Mouse (Mus musculus) liver, embryonic 12.5 days (tissue): ENCODE data around the gene Zfp609. TPM values are rescaled to one million over a fixed set of nuclear protein-coding genes. Genes with fewer than 3 reads are reported as not detected.

Source experiments
- ATAC-seq: fragments of 200-750 bp; cut with Nextera tagmentation; 2 replicates; pipeline ENCODE4 v1.8.0; 2017; ENCODE audit warnings: moderate number of reproducible peaks, mild to moderate bottlenecking, moderate library complexity
- H3K27ac ChIP-seq: fragments of 300-500 bp; sonication (generic); 2 replicates; pipeline ENCODE4 v1.5.1; 2016; ENCODE audit warnings: mild to moderate bottlenecking
- H3K27me3 ChIP-seq: fragments of 300-500 bp; sonication (generic); replicated peaks from 2 replicates; pipeline ENCODE4 v1.6.1; 2016; ENCODE audit warnings: mild to moderate bottlenecking, moderate library complexity
- H3K36me3 ChIP-seq: fragments of 300-500 bp; sonication (generic); 2 replicates; pipeline ENCODE4 v1.6.1; 2016; ENCODE audit warnings: mild to moderate bottlenecking, moderate library complexity
- H3K4me1 ChIP-seq: fragments of 300-500 bp; sonication (generic); 2 replicates; pipeline ENCODE4 v1.6.1; 2016
- H3K4me2 ChIP-seq: fragments of 300-500 bp; sonication (generic); 2 replicates; pipeline ENCODE4 v1.6.1; 2016; ENCODE audit warnings: mild to moderate bottlenecking, moderate library complexity
- H3K4me3 ChIP-seq: fragments of 300-500 bp; sonication (generic); 2 replicates; pipeline ENCODE4 v1.5.1; 2016; ENCODE audit warnings: mild to moderate bottlenecking, moderate library complexity
- H3K9ac ChIP-seq: fragments of 300-500 bp; sonication (generic); 2 replicates; pipeline ENCODE4 v1.6.1; 2016; ENCODE audit warnings: mild to moderate bottlenecking, moderate library complexity
- H3K9me3 ChIP-seq: fragments of 300-500 bp; sonication (generic); replicated peaks from 2 replicates; pipeline ENCODE4 v1.6.1; 2016; ENCODE audit warnings: mild to moderate bottlenecking, moderate library complexity
- WGBS: fragments of 180-500 bp; shearing (Covaris S2); methylation state at CpG from one replicate; pipeline ENCODE4 v1.1.7; 2016; ENCODE audit not compliant: insufficient replicate concordance; 5-methylcytosine and 5-hydroxymethylcytosine counted together
- polyA plus RNA-seq: library from polyadenylated mRNA; unstranded; fragments of >200 nt; fragmentation: Nextera tagmentation; extraction: Ambion mirVana; gene quantifications from 2 replicates; pipeline ENCODE4 v1.2.1, GENCODE M21; 2016

The Zfp609 gene
- polyA plus RNA-seq, 1 experiment from 2014 or later = 3.8 TPM

DNA sequence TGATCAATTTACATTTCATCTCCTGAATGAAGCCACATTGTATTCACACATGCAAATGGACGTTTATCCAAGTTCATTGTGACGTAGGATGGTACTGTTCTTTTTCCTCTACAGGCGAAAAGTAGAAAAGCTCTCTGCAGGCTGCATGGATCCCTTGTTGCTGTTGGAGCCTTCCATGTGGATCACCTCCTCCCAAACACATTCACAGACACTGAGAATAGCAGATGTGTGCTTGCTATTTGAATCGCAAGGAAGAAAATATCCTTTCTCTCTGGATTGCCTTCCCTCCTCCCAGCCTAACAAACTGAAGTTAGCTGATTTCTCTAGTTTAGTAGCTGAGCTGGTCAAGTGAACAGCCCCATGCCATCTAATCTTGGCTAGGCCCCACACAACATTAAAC, 2.9 kb upstream of the Zfp609 start:
- H3K27ac ChIP-seq = no peak overlapping the region
- H3K4me2 ChIP-seq = no peak overlapping the region
- peaks cover 42% of the 10 kb centered on the region for H3K4me1 ChIP-seq
- no peaks in the 10 kb centered on the region for H3K9me3 ChIP-seq
- H3K9ac ChIP-seq = no peak overlapping the region
- ATAC-seq = no peak
- H3K36me3 ChIP-seq = 0 out of 2 replicates have a peak, but pooled peaks cover 3% of the 10 kb centered on the region
- no peaks in the 10 kb centered on the region for H3K27me3 ChIP-seq
- WGBS = 70% methylated on average over 4 of the region's 4 CpGs
- no peak overlapping the region for H3K4me3 ChIP-seq

DNA sequence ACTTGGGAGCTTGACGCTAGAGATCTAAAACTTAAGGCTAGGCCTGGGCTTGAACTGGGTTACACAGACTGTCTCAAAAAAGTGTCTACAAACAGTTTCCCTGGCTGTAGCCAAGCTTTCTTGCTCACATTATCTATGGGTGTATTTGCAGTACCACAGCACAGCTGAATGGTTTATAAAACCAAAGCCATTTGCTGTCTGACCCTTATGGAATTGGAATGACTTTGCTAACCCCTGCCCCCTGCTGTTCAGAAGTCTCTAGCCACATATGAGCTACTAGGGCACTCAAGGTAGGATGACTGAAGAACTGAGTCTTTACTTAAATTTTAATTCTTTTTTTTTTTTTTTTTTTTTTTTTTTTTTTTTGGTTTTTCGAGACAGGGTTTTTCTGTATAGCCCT, 2.0 kb upstream of the Zfp609 start:
- peaks cover 49% of the 10 kb centered on the region for H3K4me1 ChIP-seq
- no peaks in the 10 kb centered on the region for H3K9me3 ChIP-seq
- WGBS = 96% methylated on average over 1 of the region's 2 CpGs
- no peak overlapping the region for H3K27ac ChIP-seq
- no peak overlapping the region for H3K4me2 ChIP-seq
- ATAC-seq = no peak
- H3K36me3 ChIP-seq = no peaks in the 10 kb centered on the region
- H3K27me3 ChIP-seq = no peaks in the 10 kb centered on the region
- no peak overlapping the region for H3K4me3 ChIP-seq
- H3K9ac ChIP-seq = no peak overlapping the region

DNA sequence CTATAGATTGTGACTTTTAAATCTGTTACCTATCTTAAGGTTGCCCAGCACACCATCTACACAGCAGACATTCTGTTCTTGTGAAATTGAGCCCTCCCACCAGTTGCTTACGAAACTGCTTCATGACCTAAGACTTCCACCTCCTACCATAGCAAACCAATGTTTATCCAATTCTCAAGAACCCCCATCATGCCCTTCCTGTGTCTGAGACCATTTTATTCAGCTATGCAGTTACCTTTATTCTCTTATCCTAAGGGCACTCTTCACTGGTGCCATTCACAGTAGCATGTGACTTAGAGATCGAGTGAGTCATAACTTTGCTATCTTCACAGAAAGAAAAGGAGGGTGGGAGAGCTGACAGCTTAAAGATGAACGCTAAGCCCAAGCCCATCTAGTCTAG, 1.1 kb upstream of the Zfp609 start:
- H3K4me1 ChIP-seq = peaks cover 53% of the 10 kb centered on the region
- H3K4me2 ChIP-seq = peak overlapping the region; percentile 92
- ATAC-seq = no peak
- H3K27me3 ChIP-seq = no peaks in the 10 kb centered on the region
- H3K9ac ChIP-seq = peak overlapping the region; percentile 93
- WGBS = 12% methylated on average over 3 of the region's 3 CpGs
- no peaks in the 10 kb centered on the region for H3K36me3 ChIP-seq
- no peaks in the 10 kb centered on the region for H3K9me3 ChIP-seq
- H3K27ac ChIP-seq = no peak overlapping the region
- peak overlapping the region; percentile 87 for H3K4me3 ChIP-seq

DNA sequence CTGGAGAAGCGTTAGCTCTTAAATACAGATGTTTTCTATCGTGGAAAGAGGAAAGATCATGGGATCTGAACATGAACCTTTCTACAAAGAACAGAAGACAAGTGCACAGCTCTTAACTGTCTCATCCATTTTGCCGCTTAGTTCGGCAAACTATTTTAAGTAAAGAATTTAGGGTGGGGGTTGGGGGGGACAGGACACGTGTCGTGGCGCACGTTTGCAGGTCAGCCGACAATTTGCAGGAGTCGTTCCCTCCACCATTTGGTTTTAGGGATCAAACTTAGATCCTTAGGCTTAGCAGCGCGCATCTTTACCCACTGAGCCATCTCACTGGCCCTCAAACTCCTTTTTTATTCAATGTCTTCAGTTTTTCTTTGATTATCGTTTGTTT, 646 bp upstream of the Zfp609 start:
- Histone ChIP-seq H3K4me2 (peak overlapping the region; percentile 92), H3K9me3 (no peaks in the 10 kb centered on the region)
- ATAC-seq = 0 out of 2 replicates have a peak, but pooled peaks have one; percentile 0

DNA sequence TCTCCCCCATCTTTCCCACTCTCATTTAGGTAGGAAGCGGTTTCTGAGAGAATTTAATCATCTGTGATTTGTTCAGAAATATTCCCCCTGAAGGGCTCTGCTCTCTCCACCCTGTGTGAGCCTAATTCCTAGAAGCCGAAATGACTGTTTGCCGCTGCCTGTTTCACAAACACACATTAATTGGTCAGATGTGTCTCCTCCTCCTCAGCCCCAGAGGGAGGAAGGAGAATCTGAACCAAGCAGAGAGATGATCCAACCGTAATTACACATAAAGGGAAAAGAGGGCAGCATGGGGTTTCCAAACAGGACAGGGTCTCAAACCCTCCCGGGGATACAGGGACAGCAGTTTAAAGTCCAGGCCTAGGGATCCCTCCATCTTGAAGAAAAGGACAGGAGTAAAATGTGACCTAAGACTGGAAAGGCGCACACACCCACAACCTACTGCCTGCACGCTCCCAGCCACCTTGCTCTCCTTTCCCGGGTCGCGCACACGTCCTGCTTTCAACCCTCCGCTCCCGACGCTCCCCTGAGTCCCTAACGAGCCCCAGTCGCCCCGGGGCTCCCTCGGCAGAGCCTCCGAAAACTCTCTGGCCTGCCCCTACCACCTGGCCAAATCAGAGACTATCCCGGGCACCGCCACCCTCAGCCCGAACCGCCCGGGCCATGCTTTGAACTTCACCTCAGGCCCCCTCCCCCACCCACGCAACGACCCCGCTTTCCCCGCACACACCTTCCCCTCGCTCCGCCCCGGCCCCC, 598 bp downstream of the Zfp609 start:
- H3K9me3 ChIP-seq = no peaks in the 10 kb centered on the region
- peak overlapping the region; percentile 87 for H3K4me3 ChIP-seq
- under 1% methylated on average over 30 of the region's 31 CpGs for WGBS
- peak; percentile 58 for ATAC-seq
- no peaks in the 10 kb centered on the region for H3K27me3 ChIP-seq
- H3K36me3 ChIP-seq = no peaks in the 10 kb centered on the region
- H3K27ac ChIP-seq = peak overlapping the region; percentile 95
- H3K9ac ChIP-seq = peak overlapping the region; percentile 93
- peak overlapping the region; percentile 92 for H3K4me2 ChIP-seq
- peaks cover 66% of the 10 kb centered on the region for H3K4me1 ChIP-seq

More for the DNA sequence above, 646 bp upstream of the Zfp609 start:
- Histone ChIP-seq H3K4me3 (peak overlapping the region; percentile 87), H3K4me1 (peaks cover 56% of the 10 kb centered on the region), H3K27me3 (no peaks in the 10 kb centered on the region), H3K36me3 (no peaks in the 10 kb centered on the region), H3K9ac (peak overlapping the region; percentile 93), H3K27ac (peak overlapping the region; percentile 95)
- WGBS = 2% methylated on average over 13 of the region's 13 CpGs

DNA sequence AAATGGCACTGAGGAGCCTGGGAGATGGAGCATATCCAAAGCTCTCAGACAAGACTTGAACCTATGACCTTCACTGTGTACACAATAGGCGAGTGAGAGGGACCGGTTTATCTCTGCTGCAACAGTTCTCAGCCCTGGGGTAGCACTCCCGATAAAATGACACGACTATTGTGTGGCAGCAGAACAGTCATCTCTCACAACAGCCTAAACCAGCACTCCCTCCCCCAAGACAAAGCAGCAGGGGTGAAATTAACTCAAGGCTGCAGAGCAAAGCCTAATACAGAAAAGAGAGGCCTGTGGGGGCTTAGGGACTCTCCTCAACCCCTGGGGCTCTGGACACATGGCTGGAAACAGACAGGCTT, 1.2 kb downstream of the Zfp609 start:
- Histone ChIP-seq H3K36me3 (no peaks in the 10 kb centered on the region), H3K4me1 (peaks cover 70% of the 10 kb centered on the region), H3K27me3 (no peaks in the 10 kb centered on the region), H3K9me3 (no peaks in the 10 kb centered on the region), H3K27ac (peak overlapping the region; percentile 95), H3K4me2 (peak overlapping the region; percentile 92), H3K4me3 (peak overlapping the region; percentile 87), H3K9ac (peak overlapping the region; percentile 93)
- WGBS = 2% methylated on average over 4 of the region's 4 CpGs
- peak; percentile 45; the same call in 1 of the 2 replicates for ATAC-seq

DNA sequence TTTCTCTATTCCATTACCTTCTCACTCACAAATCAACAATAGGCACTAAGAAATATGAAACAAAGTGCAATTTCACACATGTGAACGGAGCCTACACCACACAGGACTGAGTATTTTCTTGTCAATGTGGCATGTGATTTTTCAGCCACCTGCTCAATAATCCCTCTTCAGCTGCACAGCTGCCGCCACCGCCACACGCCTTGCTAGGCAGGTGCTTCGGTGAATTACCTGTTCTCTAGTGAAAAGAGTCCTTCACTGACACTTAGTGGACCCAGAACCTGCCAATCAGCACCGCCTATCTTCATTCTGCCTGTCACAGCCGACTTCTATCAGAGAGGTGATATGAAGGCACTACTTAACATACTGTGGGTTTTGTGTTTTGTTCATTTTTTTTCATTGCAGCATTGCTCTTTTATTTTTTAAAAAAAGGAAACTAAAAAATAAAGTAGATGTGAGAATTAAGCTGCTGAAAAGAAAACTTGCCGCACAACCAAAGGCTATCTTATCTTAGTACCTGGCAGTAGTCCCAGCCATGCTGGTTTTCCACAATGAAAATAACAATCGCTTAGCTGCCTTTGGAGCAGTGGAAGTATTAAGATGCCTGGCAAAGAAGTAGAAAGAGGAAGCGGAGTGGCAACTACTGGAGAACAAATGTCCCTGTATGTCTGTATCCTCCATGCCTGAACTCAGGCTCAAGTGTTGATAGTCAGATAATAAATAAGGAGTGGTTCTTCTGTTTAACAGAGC, 3.5 kb downstream of the Zfp609 start:
- H3K9me3 ChIP-seq = no peaks in the 10 kb centered on the region
- H3K4me3 ChIP-seq = no peak overlapping the region
- 57% methylated on average over 10 of the region's 10 CpGs for WGBS
- peaks cover 63% of the 10 kb centered on the region for H3K4me1 ChIP-seq
- no peaks in the 10 kb centered on the region for H3K36me3 ChIP-seq
- H3K4me2 ChIP-seq = peak overlapping the region; percentile 50
- no peak for ATAC-seq
- no peaks in the 10 kb centered on the region for H3K27me3 ChIP-seq
- peak overlapping the region; percentile 43; the same call in 1 of the 2 replicates for H3K9ac ChIP-seq
- H3K27ac ChIP-seq = peak overlapping the region; percentile 67

DNA sequence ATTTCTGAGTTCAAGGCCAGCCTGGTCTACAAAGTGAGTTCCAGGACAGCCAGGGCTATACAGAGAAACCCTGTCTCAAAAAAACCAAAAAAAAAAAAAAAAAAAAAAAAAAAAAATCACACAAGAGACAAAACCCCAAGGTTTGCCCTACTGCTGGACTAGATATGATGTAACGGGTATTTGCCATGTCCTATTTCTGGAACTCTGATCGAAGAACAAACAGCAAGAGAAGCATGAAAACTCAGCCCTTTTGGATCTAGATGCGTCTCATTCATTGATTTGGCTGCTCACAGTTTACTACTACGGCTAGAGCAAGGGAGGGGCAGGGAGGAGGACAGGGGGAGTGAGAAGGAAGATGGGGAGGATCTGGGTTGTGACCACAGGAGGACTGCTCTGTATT, 5.4 kb downstream of the Zfp609 start:
- H3K4me1 ChIP-seq = peaks cover 60% of the 10 kb centered on the region
- H3K4me2 ChIP-seq = no peak overlapping the region
- H3K36me3 ChIP-seq = peaks cover 2% of the 10 kb centered on the region; the same call in 1 of the 2 replicates
- no peak overlapping the region for H3K27ac ChIP-seq
- no peaks in the 10 kb centered on the region for H3K9me3 ChIP-seq
- no peak for ATAC-seq
- no peak overlapping the region for H3K9ac ChIP-seq
- 61% methylated on average over 4 of the region's 4 CpGs for WGBS
- H3K4me3 ChIP-seq = no peak overlapping the region
- no peaks in the 10 kb centered on the region for H3K27me3 ChIP-seq

DNA sequence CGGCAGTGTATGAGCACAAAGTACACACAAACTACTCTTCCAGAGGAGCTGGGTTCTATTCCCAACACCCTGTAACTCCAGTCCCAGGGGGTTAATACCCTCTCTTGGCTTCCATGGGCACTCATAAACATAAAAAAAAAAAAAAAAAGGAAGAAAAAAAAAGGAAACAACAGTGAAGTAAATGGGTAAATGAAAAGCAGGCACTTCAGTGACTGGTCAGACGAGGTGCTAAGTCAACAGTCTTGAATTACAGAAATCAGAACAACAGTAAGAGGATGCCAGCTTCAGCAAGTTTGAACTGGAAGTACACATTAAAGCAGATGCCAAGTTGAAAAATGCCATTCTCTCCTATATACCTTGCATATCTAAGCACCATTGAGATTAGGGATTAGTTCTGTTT, 7.1 kb downstream of the Zfp609 start:
- H3K9ac ChIP-seq = no peak overlapping the region
- no peak for ATAC-seq
- no peaks in the 10 kb centered on the region for H3K9me3 ChIP-seq
- H3K36me3 ChIP-seq = peaks cover 7% of the 10 kb centered on the region; the same call in 1 of the 2 replicates
- no peak overlapping the region for H3K27ac ChIP-seq
- no peak overlapping the region for H3K4me3 ChIP-seq
- no peaks in the 10 kb centered on the region for H3K27me3 ChIP-seq
- H3K4me1 ChIP-seq = peaks cover 52% of the 10 kb centered on the region
- WGBS = 76% methylated on average over 2 of the region's 2 CpGs
- no peak overlapping the region for H3K4me2 ChIP-seq

DNA sequence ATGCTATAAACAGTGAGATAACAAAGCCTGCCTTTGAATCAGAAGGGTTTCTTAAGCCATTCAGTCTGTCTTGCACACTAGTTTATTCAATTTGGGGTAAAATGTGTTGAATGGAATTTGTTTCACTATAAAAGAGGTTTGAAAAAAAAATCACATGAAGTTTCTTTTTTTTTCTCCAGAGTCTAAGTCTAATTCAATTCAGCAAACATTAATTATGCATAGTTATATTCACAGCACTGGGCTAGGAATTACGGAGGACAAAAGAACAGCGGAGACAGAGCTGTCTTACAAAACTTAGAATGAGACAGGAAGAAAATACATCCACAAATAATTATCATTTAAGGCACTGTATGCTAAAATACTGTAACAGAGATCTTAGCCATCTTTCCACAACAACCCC, 9.0 kb downstream of the Zfp609 start:
- Histone ChIP-seq H3K27me3 (no peaks in the 10 kb centered on the region), H3K27ac (no peak overlapping the region)
- 84% methylated on average over 2 of the region's 2 CpGs for WGBS

DNA sequence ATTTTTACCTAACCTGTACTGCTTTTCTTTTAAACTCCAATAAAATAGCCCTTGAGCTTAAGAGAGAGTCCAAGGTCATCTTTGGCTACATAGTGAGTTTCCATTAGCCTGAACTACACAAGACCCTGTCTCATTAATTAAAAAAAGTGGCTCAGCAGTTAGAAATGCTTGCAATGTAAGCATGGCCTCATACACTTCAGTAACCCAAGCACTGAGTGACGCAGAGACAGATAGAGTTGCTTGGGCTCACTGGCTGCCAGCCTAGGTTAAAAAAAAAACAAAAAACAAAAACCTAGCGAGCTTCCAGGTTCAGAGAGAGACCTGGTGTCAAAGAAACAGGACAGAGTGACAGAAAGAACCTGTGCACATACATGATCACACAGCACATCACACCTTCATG, 14.5 kb downstream of the Zfp609 start:
- peaks cover 47% of the 10 kb centered on the region for H3K4me1 ChIP-seq
- peaks cover 16% of the 10 kb centered on the region for H3K36me3 ChIP-seq
- no peak overlapping the region for H3K4me3 ChIP-seq
- H3K9ac ChIP-seq = no peak overlapping the region
- no peak overlapping the region for H3K4me2 ChIP-seq
- no peak for ATAC-seq
- 45% methylated on average over 2 of the region's 2 CpGs for WGBS
- H3K27ac ChIP-seq = no peak overlapping the region
- H3K9me3 ChIP-seq = no peaks in the 10 kb centered on the region
- H3K27me3 ChIP-seq = no peaks in the 10 kb centered on the region

More for the DNA sequence above, 9.0 kb downstream of the Zfp609 start:
- Histone ChIP-seq H3K4me2 (no peak overlapping the region), H3K4me1 (peaks cover 47% of the 10 kb centered on the region), H3K4me3 (no peak overlapping the region), H3K36me3 (peaks cover 16% of the 10 kb centered on the region), H3K9me3 (no peaks in the 10 kb centered on the region), H3K9ac (no peak overlapping the region)
- no peak for ATAC-seq

DNA sequence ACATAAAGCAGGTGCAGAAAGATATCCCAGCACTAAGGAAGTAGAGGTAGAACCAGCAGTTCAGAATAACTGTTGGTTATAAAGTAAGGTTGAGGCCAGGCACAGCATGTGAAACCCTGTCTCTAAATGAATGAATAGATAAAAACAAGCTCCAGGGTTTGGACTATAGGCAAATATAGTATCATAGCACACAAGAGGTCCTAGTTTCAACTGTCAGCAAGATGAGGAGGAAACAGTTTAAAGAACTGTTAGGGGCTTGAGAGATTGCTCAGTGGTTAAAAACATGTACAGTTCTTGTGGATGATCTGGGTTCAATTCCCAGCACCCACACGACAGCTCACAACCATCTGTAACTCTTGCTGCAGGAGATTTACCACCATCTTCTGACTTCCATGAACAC, 15.6 kb downstream of the Zfp609 start:
- 54% methylated on average over 1 of the region's 1 CpGs for WGBS
- Histone ChIP-seq H3K27me3 (no peaks in the 10 kb centered on the region), H3K9ac (no peak overlapping the region), H3K36me3 (peaks cover 12% of the 10 kb centered on the region), H3K27ac (no peak overlapping the region), H3K9me3 (no peaks in the 10 kb centered on the region), H3K4me3 (no peak overlapping the region), H3K4me1 (peaks cover 41% of the 10 kb centered on the region), H3K4me2 (no peak overlapping the region)
- ATAC-seq = no peak
